Mouse (Mus musculus): ENCODE measurements around the gene Arg2. TPM values are rescaled to one million over a fixed set of nuclear protein-coding genes. Genes with fewer than 3 reads are reported as not detected.

Arg2 gene
- polyA plus RNA-seq, 1 experiment: not detected

DNA sequence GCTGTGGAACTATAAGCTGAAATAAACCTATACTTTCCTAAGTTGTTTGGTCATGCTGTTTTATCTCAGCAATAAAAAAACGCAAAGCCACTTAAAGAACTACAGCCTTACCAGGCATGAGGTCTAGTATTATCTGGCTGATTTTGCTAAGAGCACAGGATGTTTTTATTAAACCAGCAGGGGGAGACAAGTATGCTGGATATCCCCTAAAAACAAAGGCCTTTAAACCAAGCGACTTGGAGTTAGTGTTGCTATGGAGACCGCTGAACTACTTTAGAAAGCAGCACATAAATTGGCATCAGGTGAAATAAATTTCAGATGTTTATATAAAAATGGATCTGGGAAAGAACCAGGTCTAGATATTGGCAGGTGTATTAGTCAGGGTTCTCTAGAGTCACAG is 7.8 kb upstream of the Arg2 start:
- 10% methylated on average over 3 of the region's 3 CpGs for WGBS
- H3K27ac ChIP-seq (ENCODE audit: insufficient read depth, low read depth, low read length): no peak overlapping the region
- no peak overlapping the region for H3K4me3 ChIP-seq (ENCODE audit: insufficient read depth, low read depth, low read length)
- TF ChIP-seq CTCF (IDR thresholded peaks at IDR 0.05; ENCODE audit: insufficient read depth, low read depth, low read length) (no peak), POLR2A (IDR thresholded peaks at IDR 0.05; ENCODE audit: insufficient read depth, low read depth, low read length) (no peak)
- no peaks in the 10 kb centered on the region for H3K4me1 ChIP-seq (ENCODE audit: control insufficient read depth, insufficient read depth, low read length)

- Histone ChIP-seq H3K4me1 (ENCODE audit: control insufficient read depth, insufficient read depth, low read length) (peaks cover 14% of the 10 kb centered on the region), H3K4me3 (ENCODE audit: insufficient read depth, low read depth, low read length) (peak overlapping the region; percentile 60), H3K27ac (ENCODE audit: insufficient read depth, low read depth, low read length) (no peak overlapping the region)
- TF ChIP-seq CTCF (IDR thresholded peaks at IDR 0.05; ENCODE audit: insufficient read depth, low read depth, low read length) (no peak), POLR2A (IDR thresholded peaks at IDR 0.05; ENCODE audit: insufficient read depth, low read depth, low read length) (no peak)
- 2% methylated on average over 22 of the region's 22 CpGs for WGBS
Observed at GRCm38 (mm10) chr12:79131178-79131675, 650 bp downstream of the Arg2 start.

GRCm38 (mm10) chr12:79131706-79132460 is 1.3 kb downstream of the Arg2 start:
- Histone ChIP-seq H3K4me1 (ENCODE audit: control insufficient read depth, insufficient read depth, low read length) (peaks cover 14% of the 10 kb centered on the region), H3K4me3 (ENCODE audit: insufficient read depth, low read depth, low read length) (peak overlapping the region; percentile 60), H3K27ac (ENCODE audit: insufficient read depth, low read depth, low read length) (no peak overlapping the region)
- WGBS: 21% methylated on average over 5 of the region's 5 CpGs
- TF ChIP-seq POLR2A (IDR thresholded peaks at IDR 0.05; ENCODE audit: insufficient read depth, low read depth, low read length): no peak
- TF ChIP-seq CTCF (IDR thresholded peaks at IDR 0.05; ENCODE audit: insufficient read depth, low read depth, low read length): no peak

DNA sequence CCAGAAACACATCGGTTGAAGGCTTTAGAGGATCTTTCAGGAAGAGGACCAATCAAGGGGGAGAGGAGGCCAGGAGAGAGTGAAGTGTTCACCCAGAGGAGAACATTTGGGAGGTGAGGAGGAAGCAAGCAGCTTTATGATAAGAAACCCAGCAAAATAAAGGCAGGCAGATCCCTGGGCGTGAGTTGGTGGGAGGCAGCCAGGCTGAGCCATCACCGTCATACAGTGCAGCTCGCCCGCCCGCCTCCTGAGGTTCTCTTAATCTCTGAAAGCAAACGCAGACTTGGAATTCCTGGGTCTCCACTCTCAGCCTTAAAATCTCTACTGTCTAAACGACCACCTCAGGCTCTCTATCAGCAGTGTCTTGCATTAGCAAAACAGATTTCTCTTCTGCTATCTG is 4.1 kb downstream of the Arg2 start:
- WGBS: 24% methylated on average over 8 of the region's 8 CpGs
- Histone ChIP-seq H3K4me1 (ENCODE audit: control insufficient read depth, insufficient read depth, low read length) (peaks cover 14% of the 10 kb centered on the region), H3K27ac (ENCODE audit: insufficient read depth, low read depth, low read length) (peak overlapping the region; percentile 65), H3K4me3 (ENCODE audit: insufficient read depth, low read depth, low read length) (no peak overlapping the region)
- TF ChIP-seq POLR2A (IDR thresholded peaks at IDR 0.05; ENCODE audit: insufficient read depth, low read depth, low read length): no peak
- TF ChIP-seq CTCF (IDR thresholded peaks at IDR 0.05; ENCODE audit: insufficient read depth, low read depth, low read length): no peak

DNA sequence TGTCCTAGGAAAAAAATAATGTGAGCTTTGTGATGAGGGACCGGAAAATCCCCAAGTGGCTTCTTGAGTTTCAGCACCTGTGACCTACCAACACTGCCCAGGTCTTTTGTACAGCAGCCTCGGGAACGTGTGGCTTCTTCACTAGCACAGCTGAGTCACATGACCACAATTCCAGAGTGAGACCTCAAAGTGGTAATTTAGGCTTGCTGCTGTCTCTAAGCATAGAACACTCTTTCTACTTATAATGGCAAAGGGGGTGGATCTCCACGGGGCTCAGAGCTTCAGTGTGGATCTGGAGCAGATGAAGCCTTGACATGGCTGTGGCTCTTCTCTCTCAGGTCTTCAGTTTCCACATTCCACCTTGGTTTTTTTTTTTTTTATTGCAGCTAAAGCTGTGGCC is 4.5 kb downstream of the Arg2 start:
- no peak for TF ChIP-seq CTCF (IDR thresholded peaks at IDR 0.05; ENCODE audit: insufficient read depth, low read depth, low read length)
- Histone ChIP-seq H3K27ac (ENCODE audit: insufficient read depth, low read depth, low read length) (peak overlapping the region; percentile 80), H3K4me3 (ENCODE audit: insufficient read depth, low read depth, low read length) (no peak overlapping the region), H3K4me1 (ENCODE audit: control insufficient read depth, insufficient read depth, low read length) (peaks cover 14% of the 10 kb centered on the region)
- WGBS: 11% methylated on average over 4 of the region's 4 CpGs

GRCm38 (mm10) chr12:79136949-79137348 is 6.4 kb downstream of the Arg2 start:
- H3K27ac ChIP-seq (ENCODE audit: insufficient read depth, low read depth, low read length): no peak overlapping the region
- TF ChIP-seq POLR2A (IDR thresholded peaks at IDR 0.05; ENCODE audit: insufficient read depth, low read depth, low read length) (no peak), CTCF (IDR thresholded peaks at IDR 0.05; ENCODE audit: insufficient read depth, low read depth, low read length) (no peak)
- WGBS: 78% methylated on average over 7 of the region's 7 CpGs
- peaks cover 5% of the 10 kb centered on the region for H3K4me1 ChIP-seq (ENCODE audit: control insufficient read depth, insufficient read depth, low read length)
- H3K4me3 ChIP-seq (ENCODE audit: insufficient read depth, low read depth, low read length): no peak overlapping the region

- H3K4me1 ChIP-seq (ENCODE audit: control insufficient read depth, insufficient read depth, low read length): peaks cover 5% of the 10 kb centered on the region
- TF ChIP-seq POLR2A (IDR thresholded peaks at IDR 0.05; ENCODE audit: insufficient read depth, low read depth, low read length) (no peak), CTCF (IDR thresholded peaks at IDR 0.05; ENCODE audit: insufficient read depth, low read depth, low read length) (no peak)
- H3K27ac ChIP-seq (ENCODE audit: insufficient read depth, low read depth, low read length): no peak overlapping the region
- H3K4me3 ChIP-seq (ENCODE audit: insufficient read depth, low read depth, low read length): no peak overlapping the region
Observed at GRCm38 (mm10) chr12:79138999-79139398, 8.4 kb downstream of the Arg2 start.

GRCm38 (mm10) chr12:79139417-79139816 is 8.8 kb downstream of the Arg2 start:
- 30% methylated on average over 1 of the region's 1 CpGs for WGBS
- no peak for TF ChIP-seq CTCF (IDR thresholded peaks at IDR 0.05; ENCODE audit: insufficient read depth, low read depth, low read length)
- no peak for TF ChIP-seq POLR2A (IDR thresholded peaks at IDR 0.05; ENCODE audit: insufficient read depth, low read depth, low read length)

DNA sequence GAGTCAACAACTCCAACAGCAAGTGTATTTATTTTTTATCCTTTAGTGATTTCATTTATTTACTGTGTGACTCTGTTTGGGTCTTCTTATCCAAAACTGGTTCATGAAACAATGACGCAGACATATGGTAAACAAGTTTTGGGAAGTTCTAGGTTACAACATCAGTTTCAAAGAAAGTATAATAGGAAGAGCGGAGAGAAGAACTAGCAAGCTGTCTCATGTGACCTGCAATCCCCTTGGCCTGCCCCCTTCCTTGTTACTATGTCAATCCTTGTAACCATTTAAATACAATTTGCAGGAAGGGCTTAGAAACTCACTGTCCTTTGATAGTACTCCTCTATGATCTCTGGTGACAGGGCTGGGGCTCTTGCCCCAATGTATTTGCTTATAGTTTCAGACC is 10.2 kb downstream of the Arg2 start:
- 91% methylated on average over 2 of the region's 2 CpGs for WGBS
- Histone ChIP-seq H3K27ac (ENCODE audit: insufficient read depth, low read depth, low read length) (no peak overlapping the region), H3K4me1 (ENCODE audit: control insufficient read depth, insufficient read depth, low read length) (no peaks in the 10 kb centered on the region), H3K4me3 (ENCODE audit: insufficient read depth, low read depth, low read length) (no peak overlapping the region)
- TF ChIP-seq CTCF (IDR thresholded peaks at IDR 0.05; ENCODE audit: insufficient read depth, low read depth, low read length) (no peak), POLR2A (IDR thresholded peaks at IDR 0.05; ENCODE audit: insufficient read depth, low read depth, low read length) (no peak)

More at GRCm38 (mm10) chr12:79139417-79139816, 8.8 kb downstream of the Arg2 start:
- Histone ChIP-seq H3K27ac (ENCODE audit: insufficient read depth, low read depth, low read length) (no peak overlapping the region), H3K4me3 (ENCODE audit: insufficient read depth, low read depth, low read length) (no peak overlapping the region), H3K4me1 (ENCODE audit: control insufficient read depth, insufficient read depth, low read length) (peaks cover 3% of the 10 kb centered on the region)
